In the genomic region with DNA sequence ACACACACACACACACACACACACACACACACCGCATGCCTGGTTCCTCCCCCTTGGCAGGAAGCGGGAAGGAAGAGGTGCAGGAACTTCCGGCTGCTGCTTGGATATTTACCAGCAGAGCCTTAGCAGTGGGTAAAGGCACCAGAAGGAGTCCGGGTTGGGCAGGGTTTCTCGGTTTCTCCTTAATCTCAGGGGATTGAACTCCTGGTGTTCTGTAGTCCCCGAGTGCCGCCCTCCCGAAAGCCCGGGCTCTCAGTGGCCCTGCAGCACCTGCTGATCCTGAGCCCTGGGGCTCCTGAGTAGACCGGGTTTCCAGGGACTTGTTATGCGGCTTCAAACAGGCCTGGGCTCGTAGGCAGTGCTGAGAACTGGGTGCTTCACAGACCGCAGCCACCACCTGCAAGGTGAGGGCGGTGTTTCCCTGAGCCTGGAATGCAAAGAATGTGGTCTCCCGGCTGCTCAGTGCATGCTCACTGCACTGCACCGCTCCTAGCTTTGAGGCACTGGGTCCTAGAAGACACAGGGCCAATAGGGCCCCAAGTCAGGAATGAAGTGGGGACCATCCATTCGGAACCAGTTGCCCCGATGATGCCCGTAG, we compare ENCODE assay signal across 8 mouse cellular contexts. TPM values are rescaled to one million over a fixed set of nuclear protein-coding genes. Genes with fewer than 3 reads are reported as not detected.
DNase-seq lines count a peak whose midpoint lies in the region; ATAC-seq and TF ChIP-seq lines count a peak whose summit lies in the region.

Prkx (minus strand) TSS at position 41 of the 598 bp plus-strand sequence.

- peak within 1 kb of the TSS; percentile 69 for H3K9ac ChIP-seq in heart, embryonic 11.5 days (ENCODE audit: low read depth, low read length)
- peak within 1 kb of the TSS; percentile 55 for H3K9ac ChIP-seq in lung, postnatal 0 days (replicated peaks; ENCODE audit: low read depth)

- TF ChIP-seq POLR2A in thymus, adult 2 months (IDR thresholded peaks at IDR 0.05; ENCODE audit: control insufficient read depth, extremely low read depth, insufficient read depth, low read length, poor library complexity), result no peak

- H3K9me3 ChIP-seq in heart, embryonic 11.5 days (replicated peaks; ENCODE audit: control insufficient read depth, low read length), result no peaks in the 10 kb centered on the region
- no peaks in the 10 kb centered on the region for H3K9me3 ChIP-seq in lung, postnatal 0 days (ENCODE audit: low read length)

- DNase-seq in thymus, adult 2 months, result no peak
- DNase-seq in thymus, postnatal 4 days, result no peak
- peak; percentile 66 for DNase-seq in kidney, adult 9 months
- DNase-seq in lung, postnatal 0 days (ENCODE audit: low spot score), result peak; percentile 71
- DNase-seq in retina, postnatal 1 day, result peak; percentile 80
- DNase-seq in cerebellum, adult 9-11 months, result no peak

- no peak for TF ChIP-seq CTCF in thymus, adult 2 months (IDR thresholded peaks at IDR 0.05; ENCODE audit: borderline replicate concordance, control insufficient read depth, extremely low read depth, insufficient read depth, low read length, poor library complexity)
- TF ChIP-seq CTCF in lung, postnatal 0 days (IDR thresholded peaks at IDR 0.05), result no peak

- H3K4me2 ChIP-seq in heart, embryonic 11.5 days, result peak within 1 kb of the TSS; percentile 72
- peak within 1 kb of the TSS; percentile 55 for H3K4me2 ChIP-seq in lung, postnatal 0 days (replicated peaks; ENCODE audit: low read depth, low read length)

- peak within 1 kb of the TSS; percentile 93 for H3K4me3 ChIP-seq in thymus, adult 2 months (ENCODE audit: control insufficient read depth, insufficient read depth, low read length)
- peak within 1 kb of the TSS; percentile 82 for H3K4me3 ChIP-seq in brown adipose tissue, adult 24 weeks (ENCODE audit: insufficient read depth, low read depth, low read length)
- H3K4me3 ChIP-seq in heart, embryonic 11.5 days (ENCODE audit: low read depth, low read length), result peak within 1 kb of the TSS; percentile 48
- peak within 1 kb of the TSS; percentile 66 for H3K4me3 ChIP-seq in lung, postnatal 0 days (ENCODE audit: low read depth, low read length)

- 0 out of 2 replicates have a peak, but pooled peaks have one; percentile 42 for TF ChIP-seq EP300 in lung, postnatal 0 days (IDR thresholded peaks at IDR 0.05)

- ATAC-seq in heart, embryonic 11.5 days (replicated peaks; ENCODE audit: insufficient number of reproducible peaks, low FRiP score, low TSS enrichment), result peak; percentile 71
- peak; percentile 74 for ATAC-seq in lung, postnatal 0 days

- 8% methylated on average over 17 of the region's 19 CpGs for WGBS in thymus, adult 2 months
- 23% methylated on average over 18 of the region's 19 CpGs for WGBS in heart, embryonic 11.5 days (ENCODE audit: insufficient replicate concordance)
- 18% methylated on average over 14 of the region's 19 CpGs for WGBS in lung, postnatal 0 days

- H3K36me3 ChIP-seq in thymus, adult 2 months (ENCODE audit: control insufficient read depth, insufficient read depth, low read length), result no peaks in the 10 kb centered on the region
- H3K36me3 ChIP-seq in heart, embryonic 11.5 days (ENCODE audit: control insufficient read depth, insufficient read depth, low read length), result no peaks in the 10 kb centered on the region
- H3K36me3 ChIP-seq in lung, postnatal 0 days (ENCODE audit: insufficient read depth, low read length), result no peaks in the 10 kb centered on the region

- H3K4me1 ChIP-seq in thymus, adult 2 months (replicated peaks; ENCODE audit: control insufficient read depth, insufficient read depth, low read length), result peaks cover 15% of the 10 kb centered on the region
- peaks cover 4% of the 10 kb centered on the region; the same call in 1 of the 2 replicates for H3K4me1 ChIP-seq in brown adipose tissue, adult 24 weeks (ENCODE audit: control insufficient read depth, insufficient read depth, insufficient read length, low read length)
- no peaks in the 10 kb centered on the region for H3K4me1 ChIP-seq in heart, embryonic 11.5 days (ENCODE audit: control insufficient read depth, insufficient read depth, low read length)
- no peaks in the 10 kb centered on the region for H3K4me1 ChIP-seq in lung, postnatal 0 days (ENCODE audit: insufficient read depth, low read depth, low read length)

- H3K27me3 ChIP-seq in thymus, adult 2 months (ENCODE audit: control insufficient read depth, insufficient read depth, low read length), result no peaks in the 10 kb centered on the region
- no peaks in the 10 kb centered on the region for H3K27me3 ChIP-seq in heart, embryonic 11.5 days (ENCODE audit: control insufficient read depth, insufficient read depth, low read length)
- no peaks in the 10 kb centered on the region for H3K27me3 ChIP-seq in lung, postnatal 0 days (replicated peaks; ENCODE audit: insufficient read depth, low read length)

- peak within 1 kb of the TSS; percentile 90 for H3K27ac ChIP-seq in thymus, adult 2 months (ENCODE audit: control insufficient read depth, insufficient read depth, low read length)
- H3K27ac ChIP-seq in brown adipose tissue, adult 24 weeks (replicated peaks; ENCODE audit: low read depth, low read length), result peak within 1 kb of the TSS; percentile 97
- H3K27ac ChIP-seq in heart, embryonic 11.5 days (ENCODE audit: low read depth, low read length), result peak within 1 kb of the TSS; percentile 46
- H3K27ac ChIP-seq in lung, postnatal 0 days (ENCODE audit: low read length), result peak within 1 kb of the TSS; percentile 88

RNA-seq across cellular contexts. Expression of gene Prkx, which starts in this region (rescaled TPM):
- polyA plus RNA-seq in thymus, adult 2 months (2012; rRNA removed), result 17.1 and 20.5 TPM in 2 replicates
- 8.0 and 8.1 TPM in 2 replicates for polyA plus RNA-seq in brown adipose tissue, adult 24 weeks (2012; ENCODE audit: insufficient read depth, insufficient read length, missing spikeins)
- polyA plus RNA-seq in heart, embryonic 11.5 days (2014; fragmentation: Nextera tagmentation; extraction: Ambion mirVana), result 9.4 and 12.0 TPM in 2 replicates
- 17.5 and 19.6 TPM in 2 replicates for polyA plus RNA-seq in lung, postnatal 0 days (2015; fragmentation: Nextera tagmentation; extraction: Ambion mirVana)

Comparison
In these comparisons a context has a peak if more than half of its experiments do, and no peak if none do; other contexts are left out.
1. DNase-seq: peak in kidney, adult 9 months (single experiment), lung, postnatal 0 days (single experiment) and retina, postnatal 1 day (single experiment); none in thymus, adult 2 months (single experiment), thymus, postnatal 4 days (single experiment) and cerebellum, adult 9-11 months (single experiment).
2. H3K27ac ChIP-seq: peak in every context shown above with its lines; median percentile 97 in brown adipose tissue, adult 24 weeks; 90 in thymus, adult 2 months; 88 in lung, postnatal 0 days; 46 in heart, embryonic 11.5 days.
3. Peak in every context shown above with its lines, with median percentiles within 50 percentile points of each other: H3K4me3 ChIP-seq.